Mouse (Mus musculus) heart, adult 11 months (tissue): ENCODE data around the gene Ern2.

ENCODE experiments used
- DNase-seq: peaks from one replicate; pipeline ENCODE4 v3.0.0; 2022

Ern2 gene

GRCm38 (mm10) chr7:122186043-122186442 lies at the start of gene Ern2:
Gene Ern2, minus strand, starts transcription at chr7:122186207.
- DNase-seq: no peak

GRCm38 (mm10) chr7:122230866-122231265 lies 44.9 kb upstream of the Ern2 start:
- DNase-seq: no peak

GRCm38 (mm10) chr7:122229916-122230315 lies 43.9 kb upstream of the Ern2 start:
- no peak for DNase-seq

GRCm38 (mm10) chr7:122229306-122229705 lies 43.3 kb upstream of the Ern2 start:
- DNase-seq: no peak

- DNase-seq: no peak
Observed at GRCm38 (mm10) chr7:122226744-122227143, 40.7 kb upstream of the Ern2 start.

- no peak for DNase-seq
Observed at GRCm38 (mm10) chr7:122226020-122226742, 40.2 kb upstream of the Ern2 start.

GRCm38 (mm10) chr7:122219315-122219801 lies 33.4 kb upstream of the Ern2 start, which contains the start of gene Chp2:
Gene Chp2, plus strand, starts transcription at chr7:122219496.
- DNase-seq: peak; percentile 96

GRCm38 (mm10) chr7:122208276-122209021 lies 22.4 kb upstream of the Ern2 start:
- peak; percentile 94 for DNase-seq

GRCm38 (mm10) chr7:122206121-122206520 lies 20.1 kb upstream of the Ern2 start:
- no peak for DNase-seq

GRCm38 (mm10) chr7:122203936-122204335 lies 17.9 kb upstream of the Ern2 start:
- DNase-seq: no peak

GRCm38 (mm10) chr7:122199296-122199695 lies 13.3 kb upstream of the Ern2 start:
- no peak for DNase-seq

GRCm38 (mm10) chr7:122197306-122197705 lies 11.3 kb upstream of the Ern2 start:
- DNase-seq: no peak

GRCm38 (mm10) chr7:122196771-122197170 lies 10.8 kb upstream of the Ern2 start:
- DNase-seq: no peak

GRCm38 (mm10) chr7:122193919-122194318 lies 7.9 kb upstream of the Ern2 start:
- no peak for DNase-seq

GRCm38 (mm10) chr7:122191097-122191496 lies 5.1 kb upstream of the Ern2 start:
- no peak for DNase-seq

- no peak for DNase-seq
Observed at GRCm38 (mm10) chr7:122189484-122189883, 3.5 kb upstream of the Ern2 start.

- DNase-seq: no peak
Observed at GRCm38 (mm10) chr7:122184569-122184968, 1.4 kb downstream of the Ern2 start.

- peak; percentile 85 for DNase-seq
Observed at GRCm38 (mm10) chr7:122180720-122181119, 5.3 kb downstream of the Ern2 start.

- DNase-seq: no peak
Observed at GRCm38 (mm10) chr7:122171613-122172012, 14.4 kb downstream of the Ern2 start.

- no peak for DNase-seq
Observed at GRCm38 (mm10) chr7:122170705-122171104, 15.3 kb downstream of the Ern2 start.

GRCm38 (mm10) chr7:122167203-122167602 lies 18.8 kb downstream of the Ern2 start:
- peak; percentile 70 for DNase-seq

GRCm38 (mm10) chr7:122163766-122164165 lies 22.2 kb downstream of the Ern2 start:
- DNase-seq: no peak

GRCm38 (mm10) chr7:122160037-122160436 lies 26.0 kb downstream of the Ern2 start:
- DNase-seq: no peak
